Mouse (Mus musculus) testis, adult 2 months (tissue): ENCODE measurements at regions not wholly inside any gene's neighbourhood (a gene's known extent, or its start where the extent isn't known, plus 50 kb on each side); places are given as distances from the start of the nearest gene placed in this dataset.

Experiments used
- H3K27ac ChIP-seq: fragments of 200-500 bp; 2 replicates; pipeline ENCODE4 v1.5.1; 2012; ENCODE audit warnings: low read depth, low read length; ENCODE audit not compliant: control insufficient read depth, insufficient read depth
- H3K27me3 ChIP-seq: fragments of 200-500 bp; 2 replicates; pipeline ENCODE4 v1.6.1; 2012; ENCODE audit warnings: mild to moderate bottlenecking, low read length, moderate library complexity; ENCODE audit not compliant: control insufficient read depth, insufficient read depth
- H3K36me3 ChIP-seq: fragments of 200-500 bp; 2 replicates; pipeline ENCODE4 v1.6.1; 2012; ENCODE audit warnings: mild to moderate bottlenecking, low read length; ENCODE audit not compliant: control insufficient read depth, insufficient read depth
- H3K4me1 ChIP-seq: fragments of 200-500 bp; 2 replicates; pipeline ENCODE4 v1.6.1; 2012; ENCODE audit warnings: low read length; ENCODE audit not compliant: control insufficient read depth, insufficient read depth
- H3K4me3 ChIP-seq: fragments of 200-500 bp; 2 replicates; pipeline ENCODE4 v1.5.1; 2012; ENCODE audit warnings: low read depth, mild to moderate bottlenecking, low read length, moderate library complexity, mixed read lengths; ENCODE audit not compliant: control insufficient read depth
- CTCF ChIP-seq: fragments of 200-500 bp; IDR thresholded peaks from 2 replicates; pipeline ENCODE4 v1.5.1; 2012; ENCODE audit warnings: low read depth, mild to moderate bottlenecking, inconsistent platforms, low read length, moderate library complexity; ENCODE audit not compliant: control insufficient read depth, insufficient read depth, insufficient replicate concordance
- POLR2A ChIP-seq: fragments of 200-500 bp; IDR thresholded peaks from 2 replicates; pipeline ENCODE4 v1.6.1; 2012; ENCODE audit warnings: low read depth, mild to moderate bottlenecking, inconsistent platforms, low read length, moderate library complexity; ENCODE audit not compliant: control insufficient read depth

DNA sequence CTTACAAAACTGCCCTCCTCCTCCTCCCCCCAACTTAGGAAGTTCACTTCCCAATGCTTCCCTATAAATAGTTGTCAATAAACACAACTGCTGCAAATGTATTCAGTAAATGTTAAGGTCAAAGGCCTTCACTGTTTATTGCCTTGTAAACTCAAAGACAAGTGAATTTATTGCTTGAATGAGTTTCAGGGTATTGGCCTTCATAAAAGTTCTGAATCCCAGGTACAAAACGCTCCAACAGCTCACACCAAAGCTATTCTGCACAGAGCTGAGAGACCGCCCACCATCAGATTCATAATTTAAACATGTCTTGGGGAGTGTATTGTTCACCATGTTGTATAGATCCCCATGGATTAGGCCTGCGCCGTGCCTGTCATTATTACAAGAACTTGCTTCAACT lies 53.9 kb upstream of the Cdkn3 start:
- Histone ChIP-seq H3K27me3 (no peaks in the 10 kb centered on the region), H3K36me3 (no peaks in the 10 kb centered on the region), H3K4me1 (peaks cover 4% of the 10 kb centered on the region; the same call in 1 of the 2 replicates), H3K27ac (no peak overlapping the region), H3K4me3 (no peak overlapping the region)
- no peak for TF ChIP-seq CTCF
- TF ChIP-seq POLR2A: no peak

DNA sequence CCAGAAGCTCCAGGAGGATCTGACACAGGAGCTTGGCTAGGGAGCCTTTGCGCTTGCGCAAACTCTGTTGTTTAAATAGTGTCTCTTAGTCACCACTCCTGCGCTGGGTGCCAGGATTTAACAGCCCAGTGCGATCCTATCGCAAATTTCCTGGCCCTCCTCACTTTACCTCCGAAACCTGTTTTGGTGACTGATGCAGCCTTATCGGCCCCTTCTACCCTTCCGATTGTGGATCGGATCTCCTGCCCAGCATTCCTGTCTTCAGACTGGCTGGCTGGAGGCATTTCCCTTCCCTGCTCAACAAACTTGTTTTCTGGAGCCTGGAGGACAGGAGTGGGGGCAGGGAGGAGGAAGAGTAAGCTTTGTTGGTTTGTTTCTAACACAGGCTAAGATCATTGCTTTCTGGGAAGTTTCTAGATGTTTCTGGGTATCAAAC lies 56.0 kb upstream of the Cdkn3 start:
- H3K4me1 ChIP-seq: peaks cover 4% of the 10 kb centered on the region; the same call in 1 of the 2 replicates
- no peak overlapping the region for H3K4me3 ChIP-seq
- H3K27me3 ChIP-seq: no peaks in the 10 kb centered on the region
- TF ChIP-seq CTCF (no peak), POLR2A (no peak)
- H3K36me3 ChIP-seq: no peaks in the 10 kb centered on the region
- H3K27ac ChIP-seq: no peak overlapping the region

DNA sequence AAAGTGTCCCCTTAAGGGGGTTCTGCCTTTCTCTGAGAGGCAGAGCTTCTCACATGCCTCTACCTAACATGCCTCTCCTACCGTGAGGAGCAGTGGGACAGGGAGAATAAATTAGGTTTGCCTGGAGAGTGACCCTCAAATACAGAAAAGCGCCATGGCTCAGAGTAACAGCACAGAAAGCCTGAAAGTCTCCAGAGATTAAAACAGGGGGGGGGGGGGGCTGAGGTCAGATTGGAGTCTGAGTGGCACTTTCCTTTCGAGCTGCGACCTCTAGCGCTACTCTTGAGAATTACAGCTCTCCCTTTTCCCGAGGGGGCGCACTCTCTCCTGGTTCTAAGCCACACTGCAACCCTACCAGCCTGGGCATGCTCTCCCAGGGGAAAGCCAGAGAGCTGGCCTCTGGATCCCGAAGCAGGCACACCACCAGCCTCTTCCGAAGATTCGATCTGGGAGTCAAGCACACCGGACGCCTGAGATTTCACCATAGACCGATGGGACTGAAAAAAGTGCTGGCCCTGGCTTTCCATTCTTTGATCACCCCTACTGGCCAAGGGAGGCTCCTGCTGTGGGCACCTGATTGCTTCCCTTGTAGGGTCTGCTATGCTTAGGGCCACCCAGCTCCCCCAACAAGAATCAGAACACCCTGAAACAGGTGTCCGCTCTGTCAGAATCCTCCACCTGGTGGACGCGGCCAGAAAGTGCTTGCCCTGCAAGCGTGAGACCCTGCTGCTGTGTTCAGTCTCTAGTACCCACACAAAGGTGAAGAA lies 57.5 kb upstream of the Cdkn3 start:
- TF ChIP-seq CTCF (peak; percentile 73), POLR2A (no peak)
- Histone ChIP-seq H3K27me3 (no peaks in the 10 kb centered on the region), H3K4me3 (no peak overlapping the region), H3K4me1 (peaks cover 4% of the 10 kb centered on the region; the same call in 1 of the 2 replicates), H3K27ac (no peak overlapping the region), H3K36me3 (no peaks in the 10 kb centered on the region)

DNA sequence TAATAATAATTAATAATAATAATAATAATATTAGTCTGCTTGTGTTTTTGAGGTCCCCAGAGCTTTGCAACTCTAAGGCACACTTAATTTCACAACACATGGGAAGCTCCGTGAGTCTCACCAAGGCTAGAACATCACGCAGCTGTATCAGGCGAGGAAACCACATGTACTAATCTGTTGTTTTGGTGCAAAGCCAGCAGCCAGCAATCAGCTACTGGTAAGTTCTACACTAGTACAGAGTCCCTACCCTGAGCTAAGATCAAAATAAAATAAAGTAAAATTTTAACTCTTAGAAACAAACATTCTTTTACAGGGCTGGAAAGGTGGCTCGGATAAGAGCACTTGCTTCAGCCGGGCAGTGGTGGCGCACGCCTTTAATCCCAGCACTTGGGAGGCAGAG lies 67.8 kb upstream of the Cdkn3 start:
- TF ChIP-seq POLR2A (no peak), CTCF (no peak)
- Histone ChIP-seq H3K27me3 (no peaks in the 10 kb centered on the region), H3K4me3 (no peak overlapping the region), H3K27ac (no peak overlapping the region), H3K4me1 (no peaks in the 10 kb centered on the region), H3K36me3 (no peaks in the 10 kb centered on the region)

DNA sequence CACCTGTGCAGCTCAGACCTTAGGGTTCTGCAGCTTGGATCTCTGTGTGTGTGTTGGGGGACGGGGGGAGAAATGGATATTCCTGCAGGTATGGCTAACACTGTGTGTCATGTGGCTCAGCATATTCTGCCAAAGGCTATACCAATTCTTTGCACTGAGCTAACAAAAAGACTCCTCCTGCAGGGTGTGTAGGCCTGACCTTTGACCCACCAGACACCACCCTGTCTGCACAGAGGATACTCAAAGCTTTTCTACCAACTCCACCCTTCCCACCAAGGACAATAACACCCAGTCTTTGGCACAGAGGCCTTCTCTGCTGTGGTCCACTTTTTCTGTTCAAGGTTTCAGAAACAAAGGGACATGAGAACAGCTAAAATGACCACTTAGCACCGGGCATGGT lies 68.3 kb upstream of the Cdkn3 start:
- H3K27me3 ChIP-seq: no peaks in the 10 kb centered on the region
- H3K4me3 ChIP-seq: no peak overlapping the region
- no peaks in the 10 kb centered on the region for H3K4me1 ChIP-seq
- no peaks in the 10 kb centered on the region for H3K36me3 ChIP-seq
- TF ChIP-seq CTCF: no peak
- no peak for TF ChIP-seq POLR2A
- no peak overlapping the region for H3K27ac ChIP-seq

DNA sequence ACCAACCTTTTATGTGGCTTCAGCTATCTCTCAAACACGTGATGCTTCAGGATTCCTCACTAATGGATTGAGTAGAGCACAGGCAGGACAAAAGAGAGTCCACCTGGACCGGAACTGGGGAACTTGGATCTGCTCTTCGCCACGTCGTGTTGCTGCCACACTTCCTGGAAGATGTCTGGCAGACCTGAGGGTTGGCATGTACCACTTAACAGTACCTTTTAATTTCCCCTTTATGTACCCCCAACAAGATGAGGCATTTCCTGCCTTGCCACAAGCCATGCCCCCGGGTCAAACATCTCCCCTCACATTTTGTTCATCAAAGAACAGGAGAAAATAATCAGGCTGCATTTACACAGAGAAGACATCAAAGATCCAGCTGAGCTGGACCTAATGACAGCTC lies 77.6 kb upstream of the Cdkn3 start:
- Histone ChIP-seq H3K4me1 (no peaks in the 10 kb centered on the region), H3K36me3 (no peaks in the 10 kb centered on the region), H3K27me3 (no peaks in the 10 kb centered on the region), H3K4me3 (no peak overlapping the region), H3K27ac (no peak overlapping the region)
- TF ChIP-seq POLR2A (no peak), CTCF (no peak)

DNA sequence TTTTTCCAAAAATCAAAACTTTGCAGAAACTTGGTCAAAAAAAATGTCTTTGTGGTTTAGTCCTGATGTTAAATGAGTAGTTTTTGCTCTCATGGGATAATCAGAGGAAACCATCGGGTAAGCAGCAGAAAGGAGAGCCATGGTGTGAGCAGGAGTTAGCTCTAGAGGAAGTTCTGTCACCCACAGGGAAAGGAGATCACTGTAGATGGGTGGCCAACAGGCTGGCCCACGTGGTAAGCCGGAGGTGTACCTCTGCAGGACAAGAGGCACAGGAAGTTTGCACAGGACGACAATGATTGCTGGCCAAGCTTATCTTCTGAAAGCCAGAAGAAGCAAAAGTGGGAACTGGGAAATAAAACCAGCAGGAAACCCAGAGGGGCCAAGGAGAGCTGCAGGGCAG lies 81.4 kb upstream of the Cdkn3 start:
- H3K4me1 ChIP-seq: no peaks in the 10 kb centered on the region
- H3K4me3 ChIP-seq: no peak overlapping the region
- H3K27me3 ChIP-seq: no peaks in the 10 kb centered on the region
- TF ChIP-seq POLR2A (no peak), CTCF (no peak)
- H3K27ac ChIP-seq: no peak overlapping the region
- H3K36me3 ChIP-seq: no peaks in the 10 kb centered on the region
